ENCODE assay signal across 11 mouse cellular contexts in genomic region chr1:151766976-151767654, GRCm38 (mm10). TPM values are rescaled to one million over a fixed set of nuclear protein-coding genes. Genes with fewer than 3 reads are reported as not detected.
DNase-seq lines count a peak whose midpoint lies in the region; ATAC-seq and TF ChIP-seq lines count a peak whose summit lies in the region.
"Had no signal": no experiment of that assay in that cellular context is flagged by ENCODE, and none has a peak within 500 bp of the region (broad histone marks: within the 10 kb centered on the region; RNA-seq: fewer than 3 reads in every experiment).

No protein-coding gene starts in this region.

- H3K27ac ChIP-seq in layer of hippocampus, adult 2 months = no peak overlapping the region
- no peak overlapping the region for H3K27ac ChIP-seq in midbrain, embryonic 10.5 days (replicated peaks)
- H3K27ac ChIP-seq: hindbrain, embryonic 15.5 days; midbrain, embryonic 13.5 days had no signal

- ATAC-seq in inflammation-experienced regulatory T-cells, adult 6 months = peak; percentile 49
- ATAC-seq: midbrain, embryonic 13.5 days had no signal

- H3K27me3 ChIP-seq in midbrain, embryonic 10.5 days (ENCODE audit: low read depth, poor library complexity, severe bottlenecking) = no peaks in the 10 kb centered on the region
- H3K27me3 ChIP-seq: hindbrain, embryonic 15.5 days; midbrain, embryonic 13.5 days had no signal

- H3K4me1 ChIP-seq in midbrain, embryonic 10.5 days = 0 out of 2 replicates have a peak, but pooled peaks cover 6% of the 10 kb centered on the region

- peaks cover 21% of the 10 kb centered on the region for H3K36me3 ChIP-seq in midbrain, embryonic 10.5 days

- H3K4me3 ChIP-seq in layer of hippocampus, adult 2 months = no peak overlapping the region
- no peak overlapping the region for H3K4me3 ChIP-seq in midbrain, embryonic 10.5 days
- H3K4me3 ChIP-seq: hindbrain, embryonic 15.5 days; midbrain, embryonic 13.5 days had no signal

- TF ChIP-seq CTCF in layer of hippocampus, adult 2 months (conservative IDR thresholded peaks at IDR 0.05) = peak; percentile 62

- DNase-seq in layer of hippocampus, adult 2 months (ENCODE audit: low spot score in 2 of 2) = no peak
- no peak for DNase-seq in layer of hippocampus, adult 8-10 months (ENCODE audit: low spot score in 2 of 2)
- peak; percentile 39 for DNase-seq in B cell, adult 2 months
- peak; percentile 41 for DNase-seq in ES-CJ7 (ENCODE audit: low read depth, low spot score)
- DNase-seq in MN1 (ENCODE audit: low spot score) = no peak
- DNase-seq in midbrain, embryonic 10.5 days (ENCODE audit: low spot score) = no peak
- DNase-seq: adrenal gland, postnatal 25 days; cerebellum, postnatal 36 days had no signal

- WGBS in midbrain, embryonic 10.5 days = 90% methylated on average over 3 of the region's 3 CpGs

- no peaks in the 10 kb centered on the region for H3K9me3 ChIP-seq in midbrain, embryonic 10.5 days (replicated peaks)
- H3K9me3 ChIP-seq: hindbrain, embryonic 15.5 days; midbrain, embryonic 13.5 days had no signal

RNA-seq across cellular contexts. Expression of gene Edem3, which starts 11.9 kb away (rescaled TPM):
- total RNA-seq in layer of hippocampus, adult 2 months (2021) = 10 to 100 TPM; 36.1 to 40.5 TPM
- 10 to 100 TPM; 35.0 to 40.3 (median 36.6) TPM for total RNA-seq in layer of hippocampus, adult 8-10 months (2022)
- 1 to 10 TPM; 2.9 to 4.1 (median 3.7) TPM for polyA plus RNA-seq in inflammation-experienced regulatory T-cells, adult 6 months (2017; shearing (Covaris generic))
- polyA plus RNA-seq in midbrain, embryonic 10.5 days (2016; fragmentation: Nextera tagmentation; extraction: Ambion mirVana) = 14.1 and 18.3 TPM in 2 replicates

Comparison
In these comparisons a context has a peak if more than half of its experiments do, and no peak if none do; other contexts are left out.
1. DNase-seq: peak in B cell, adult 2 months (2 of 2) and ES-CJ7 (single experiment); none in layer of hippocampus, adult 2 months (0 of 2), layer of hippocampus, adult 8-10 months (0 of 2), MN1 (single experiment) and midbrain, embryonic 10.5 days (single experiment).